Mouse (Mus musculus): ENCODE measurements around the gene Pqlc2. TPM values are rescaled to one million over a fixed set of nuclear protein-coding genes. Genes with fewer than 3 reads are reported as not detected.

Gene Pqlc2
- total RNA-seq, 2 experiments from 2014 or later = 12.6 to 16.6 TPM

GRCm38 (mm10) chr4:139310899-139311701 is 592 bp upstream of the Pqlc2 start:
- intact Hi-C loops (cut with DNase I) = no loop called here
- DNase-seq (ENCODE audit: extremely low spot score in 1 of 2, low spot score in 2 of 2) = no peak

DNA sequence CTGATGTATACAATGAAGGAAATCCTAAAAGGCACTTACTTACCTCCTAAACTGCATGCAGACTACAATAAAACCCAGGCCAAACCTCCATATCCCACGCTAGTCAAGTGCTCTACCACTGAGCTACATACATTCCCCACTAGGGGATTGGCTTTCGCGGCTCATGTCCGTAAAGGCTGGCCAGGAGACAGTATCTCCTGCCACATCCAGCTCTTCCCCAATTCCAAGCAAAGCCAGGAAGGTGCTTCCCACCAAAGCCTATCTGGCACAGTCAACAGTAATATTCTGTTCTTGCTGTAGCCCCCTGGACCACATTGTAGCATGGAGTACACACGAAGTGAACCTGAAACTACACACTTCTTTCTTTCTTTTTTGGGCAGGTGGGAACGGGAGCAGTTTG is 857 bp downstream of the Pqlc2 start:
- intact Hi-C loops (cut with DNase I) = no loop called here
- no peak for DNase-seq (ENCODE audit: extremely low spot score in 1 of 2, low spot score in 2 of 2)

GRCm38 (mm10) chr4:139307916-139308315 is 2.6 kb downstream of the Pqlc2 start:
- peak in 1 of 2 experiments; percentile 37 for DNase-seq (ENCODE audit: extremely low spot score in 1 of 2, low spot score in 2 of 2)
- intact Hi-C loops (cut with DNase I) = no loop called here

- intact Hi-C loops (cut with DNase I) = no loop called here
These were observed 5.0 kb downstream of the Pqlc2 start for GRCm38 (mm10) chr4:139305521-139305920.

GRCm38 (mm10) chr4:139302241-139302640 is 8.3 kb downstream of the Pqlc2 start:
- intact Hi-C loops (cut with DNase I) = no loop called here
- no peak for DNase-seq (ENCODE audit: extremely low spot score in 1 of 2, low spot score in 2 of 2)

More at GRCm38 (mm10) chr4:139305521-139305920, 5.0 kb downstream of the Pqlc2 start:
- no peak for DNase-seq (ENCODE audit: extremely low spot score in 1 of 2, low spot score in 2 of 2)

GRCm38 (mm10) chr4:139301780-139302179 is 8.7 kb downstream of the Pqlc2 start:
- intact Hi-C loops (cut with DNase I) = no loop called here
- DNase-seq (ENCODE audit: extremely low spot score in 1 of 2, low spot score in 2 of 2) = no peak

DNA sequence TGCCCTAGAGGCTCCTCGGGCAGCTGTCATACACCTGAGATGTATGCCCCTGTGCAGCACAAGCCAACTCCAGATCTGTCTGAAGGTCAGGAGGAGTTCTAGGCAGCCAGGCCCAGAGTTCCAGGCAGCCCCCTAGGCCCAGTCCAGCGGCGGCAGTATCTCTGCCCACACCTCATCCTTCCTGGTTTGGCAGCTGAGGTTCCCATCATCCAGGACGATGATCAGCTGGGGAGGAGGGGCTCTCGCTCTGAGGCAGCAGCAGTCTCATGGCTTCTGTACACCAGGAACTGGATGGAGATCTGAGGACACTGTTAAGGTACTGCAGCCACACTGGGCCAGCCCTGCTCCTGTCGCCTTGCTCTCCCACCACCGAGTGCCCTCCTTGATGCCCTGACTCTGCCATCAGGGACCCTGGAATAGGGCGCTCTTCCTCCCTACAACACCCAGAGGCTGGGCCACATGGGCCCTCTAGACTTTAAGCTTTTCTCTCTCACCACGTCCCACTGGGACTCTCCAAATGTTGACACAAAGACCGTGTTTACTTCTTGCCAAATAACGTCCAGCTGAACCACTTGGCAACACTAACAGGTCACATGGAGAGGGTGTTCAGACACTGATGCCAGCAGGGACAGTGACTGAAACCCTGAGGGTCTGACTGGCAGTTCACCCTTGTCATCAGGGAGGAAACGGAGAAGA is 11.7 kb downstream of the Pqlc2 start:
- DNase-seq (ENCODE audit: extremely low spot score in 1 of 2, low spot score in 2 of 2) = no peak
- intact Hi-C loops (cut with DNase I) = no loop called here

DNA sequence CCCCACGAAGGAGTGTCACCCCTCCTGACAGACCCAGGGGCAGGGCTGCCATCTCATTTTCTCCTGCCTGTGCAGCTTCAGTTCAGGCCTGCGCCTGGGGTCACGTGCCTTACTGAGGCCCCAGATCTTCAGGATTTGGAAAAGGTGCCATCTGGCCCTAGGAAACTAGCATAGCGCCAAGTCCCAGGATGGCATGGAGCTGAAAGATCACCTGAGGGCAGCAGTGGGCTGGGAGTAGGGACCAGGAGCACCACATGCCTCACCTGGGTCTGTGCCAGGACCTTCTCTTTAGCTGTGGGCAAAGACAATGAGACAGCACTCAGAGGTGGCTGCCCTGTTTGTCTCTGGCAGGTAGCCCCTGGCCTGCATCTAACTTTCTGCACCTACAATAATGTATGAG is 12.9 kb downstream of the Pqlc2 start:
- intact Hi-C loops (cut with DNase I) = no loop called here

DNA sequence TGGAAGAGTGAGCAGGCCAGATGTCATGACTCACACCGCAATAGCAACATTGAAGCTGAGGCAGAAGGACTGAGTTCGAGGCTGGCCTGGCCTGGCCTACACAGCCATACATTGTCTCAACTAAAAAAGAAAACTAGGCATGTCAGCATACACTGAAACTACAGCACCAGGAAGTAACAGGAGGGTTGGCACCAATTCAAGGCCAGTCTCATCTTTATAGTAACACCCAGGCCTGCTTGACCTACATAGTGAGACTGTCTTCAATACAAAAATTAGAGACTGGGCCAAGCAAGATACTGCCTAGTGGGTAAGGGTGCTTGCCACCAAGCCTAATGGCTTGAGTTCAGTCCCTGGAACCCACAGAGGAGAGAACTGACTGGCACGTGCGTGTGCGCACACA is 18.5 kb downstream of the Pqlc2 start:
- peak in 1 of 2 experiments; percentile 35 for DNase-seq (ENCODE audit: extremely low spot score in 1 of 2, low spot score in 2 of 2)
- intact Hi-C loops (cut with DNase I) = no loop called here

More for the DNA sequence above, 12.9 kb downstream of the Pqlc2 start:
- peak in 1 of 2 experiments; percentile 68 for DNase-seq (ENCODE audit: extremely low spot score in 1 of 2, low spot score in 2 of 2)

- intact Hi-C loops (cut with DNase I) = no loop called here
- peak in 1 of 2 experiments; percentile 23 for DNase-seq (ENCODE audit: extremely low spot score in 1 of 2, low spot score in 2 of 2)
These were observed 19.4 kb downstream of the Pqlc2 start for GRCm38 (mm10) chr4:139291099-139291498.

GRCm38 (mm10) chr4:139289017-139289416 is 21.5 kb downstream of the Pqlc2 start:
- peak; percentile 53 to 74 for DNase-seq (ENCODE audit: extremely low spot score in 1 of 2, low spot score in 2 of 2)
- intact Hi-C loops (cut with DNase I) = loop anchor here (5.0 kb wide), 1 partner anchor 202 kb away; no protein-coding TSS in a partner anchor

- intact Hi-C loops (cut with DNase I) = loop anchor here (5.0 kb wide), 1 partner anchor 200 kb away; no protein-coding TSS in a partner anchor
- peak; percentile 48 to 87 for DNase-seq (ENCODE audit: extremely low spot score in 1 of 2, low spot score in 2 of 2)
These were observed 23.2 kb downstream of the Pqlc2 start for GRCm38 (mm10) chr4:139287122-139287863.

- DNase-seq (ENCODE audit: extremely low spot score in 1 of 2, low spot score in 2 of 2) = peak in 1 of 2 experiments; percentile 31
- intact Hi-C loops (cut with DNase I) = loop anchor here (5.0 kb wide), 1 partner anchor 199 kb away; no protein-coding TSS in a partner anchor
These were observed 24.3 kb downstream of the Pqlc2 start for GRCm38 (mm10) chr4:139286234-139286633.

DNA sequence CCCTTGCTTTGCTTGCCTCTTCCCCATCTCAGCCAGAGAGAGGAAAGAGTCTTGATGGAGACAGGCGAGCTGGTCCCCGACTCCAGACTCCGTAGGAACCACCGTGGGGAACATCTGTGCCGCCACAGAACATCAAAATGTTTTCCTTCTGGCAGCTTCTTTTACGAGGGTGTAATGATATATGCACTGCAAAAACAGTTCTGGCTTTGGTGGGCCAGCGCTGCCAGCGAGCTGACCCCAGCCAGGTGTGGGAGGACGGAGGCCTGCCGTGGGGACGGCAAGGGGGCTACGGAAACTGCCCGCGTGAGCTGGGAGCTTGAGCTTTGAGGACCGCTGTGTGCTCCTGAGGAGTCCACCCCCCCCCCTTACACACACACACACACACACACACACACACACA is 25.6 kb downstream of the Pqlc2 start:
- intact Hi-C loops (cut with DNase I) = loop anchor here (5.0 kb wide), 1 partner anchor 198 kb away; no protein-coding TSS in a partner anchor
- peak in 1 of 2 experiments; percentile 27 for DNase-seq (ENCODE audit: extremely low spot score in 1 of 2, low spot score in 2 of 2)

- intact Hi-C loops (cut with DNase I) = no loop called here
- peak in 1 of 2 experiments; percentile 61 for DNase-seq (ENCODE audit: extremely low spot score in 1 of 2, low spot score in 2 of 2)
These were observed 27.5 kb downstream of the Pqlc2 start for GRCm38 (mm10) chr4:139282955-139283417.

DNA sequence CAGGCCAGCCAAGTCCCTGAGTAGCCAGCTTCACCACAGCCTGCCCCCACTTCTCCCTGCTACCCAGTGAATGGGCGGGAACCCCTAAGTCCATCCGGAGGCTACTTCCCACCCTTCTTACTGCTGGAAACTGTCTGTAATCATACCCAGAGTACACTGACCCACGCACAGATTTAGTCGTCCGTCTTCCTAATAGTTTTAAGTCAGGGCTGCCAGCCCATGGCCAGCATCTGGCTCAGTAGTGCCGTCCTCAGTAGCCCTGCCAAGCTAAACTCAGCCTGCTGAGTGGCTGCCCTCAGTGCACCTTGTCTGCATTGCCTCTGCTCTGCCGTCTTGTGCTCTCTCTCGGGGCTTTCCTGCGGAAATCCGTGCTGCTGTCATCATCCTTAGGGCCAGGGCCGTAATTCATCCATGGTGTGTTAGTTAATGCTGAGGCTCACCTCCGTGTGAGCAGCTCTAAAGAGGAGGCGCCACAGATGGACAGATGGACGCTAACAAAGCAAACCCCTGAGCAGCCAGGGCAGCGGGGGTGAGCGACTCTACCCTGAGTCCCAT is 28.6 kb downstream of the Pqlc2 start:
- DNase-seq (ENCODE audit: extremely low spot score in 1 of 2, low spot score in 2 of 2) = no peak
- intact Hi-C loops (cut with DNase I) = no loop called here

DNA sequence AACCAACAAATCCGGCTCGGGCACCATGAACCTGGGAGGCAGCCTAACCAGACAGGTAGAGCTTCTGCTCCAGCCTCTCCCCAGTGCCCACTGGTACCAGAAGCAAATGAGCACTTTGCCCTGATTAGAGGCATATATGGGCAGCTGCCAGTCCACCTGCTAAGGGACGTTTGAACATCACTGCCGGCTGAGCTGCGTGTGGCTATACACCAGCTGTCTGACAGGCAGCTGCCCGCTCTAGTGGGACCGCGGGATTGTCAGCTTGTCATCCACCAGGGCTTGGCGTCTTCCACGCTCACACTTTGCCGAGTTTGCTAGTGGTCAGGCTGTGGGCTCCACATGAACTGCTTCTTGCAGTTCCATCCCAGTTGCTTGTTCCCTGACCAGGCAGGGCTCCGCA is 30.0 kb downstream of the Pqlc2 start:
- DNase-seq (ENCODE audit: extremely low spot score in 1 of 2, low spot score in 2 of 2) = no peak
- intact Hi-C loops (cut with DNase I) = no loop called here

DNA sequence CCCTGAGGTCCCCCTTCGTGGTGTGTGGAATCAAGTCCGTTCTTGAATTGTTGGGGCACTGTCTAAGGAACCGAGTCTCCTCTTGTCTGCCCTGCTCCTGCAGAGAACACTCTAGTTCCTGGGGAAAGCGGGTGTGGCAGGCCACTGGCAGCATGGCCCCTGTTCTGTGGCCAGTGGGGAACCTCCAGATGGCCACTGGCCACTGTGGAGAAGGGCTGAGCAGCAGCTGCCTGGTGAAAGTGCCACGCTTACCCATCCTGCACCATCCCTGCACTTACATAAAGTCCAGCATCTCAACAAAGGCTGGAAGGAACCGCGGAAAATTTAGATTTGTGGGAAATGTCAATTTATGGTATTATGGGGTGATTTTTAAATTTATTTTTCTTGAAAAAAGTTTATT is 34.1 kb downstream of the Pqlc2 start:
- intact Hi-C loops (cut with DNase I) = no loop called here
- no peak for DNase-seq (ENCODE audit: extremely low spot score in 1 of 2, low spot score in 2 of 2)

DNA sequence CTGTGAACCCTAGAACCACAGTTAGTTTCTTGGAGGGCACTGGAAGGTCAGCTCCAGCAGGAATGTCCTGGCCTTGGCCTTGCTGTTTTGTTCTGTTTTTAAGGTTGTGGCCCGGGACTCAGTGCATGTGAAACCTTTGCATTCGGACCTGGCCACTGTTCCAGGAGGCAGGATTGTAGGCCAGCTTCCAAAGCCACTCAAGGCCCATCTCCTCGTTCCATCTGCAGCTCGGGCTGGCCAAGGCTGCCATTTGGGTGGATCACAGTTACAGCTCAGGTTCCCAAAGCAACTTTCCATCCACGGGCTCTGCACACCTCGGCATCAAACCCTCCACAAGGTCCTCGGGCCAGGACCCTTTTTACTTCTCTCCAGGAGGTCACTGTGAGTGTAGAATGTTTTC is 35.9 kb downstream of the Pqlc2 start:
- no peak for DNase-seq (ENCODE audit: extremely low spot score in 1 of 2, low spot score in 2 of 2)
- intact Hi-C loops (cut with DNase I) = no loop called here

Data from left cerebral cortex, postnatal 10 days (tissue).